Mouse (Mus musculus) B cell, adult 2 months (primary cell): ENCODE measurements around the gene Bcl9l.

Experiments
- DNase-seq, 2 experiments: peaks; one replicate each; pipeline ENCODE4 v3.0.0; 2022

Gene Bcl9l

GRCm38 (mm10) chr9:44498421-44499355, 16.1 kb downstream of the Bcl9l start:
- peak; percentile 56 for DNase-seq

GRCm38 (mm10) chr9:44499356-44500162, 16.9 kb downstream of the Bcl9l start:
- DNase-seq, result no peak

- no peak for DNase-seq
Measured at GRCm38 (mm10) chr9:44500163-44500533, 17.5 kb downstream of the Bcl9l start.

- DNase-seq, result no peak
Measured at GRCm38 (mm10) chr9:44500638-44501175, 18.1 kb downstream of the Bcl9l start.

GRCm38 (mm10) chr9:44501206-44501879, 18.7 kb downstream of the Bcl9l start:
- no peak for DNase-seq

GRCm38 (mm10) chr9:44502006-44502405, 19.4 kb downstream of the Bcl9l start:
- DNase-seq, result peak; percentile 91 to 92

- DNase-seq, result no peak
Measured at GRCm38 (mm10) chr9:44504893-44505823, 22.5 kb downstream of the Bcl9l start.

- DNase-seq, result no peak
Measured at GRCm38 (mm10) chr9:44505824-44506467, 23.3 kb downstream of the Bcl9l start.

GRCm38 (mm10) chr9:44506566-44506965, 23.9 kb downstream of the Bcl9l start:
- no peak for DNase-seq

GRCm38 (mm10) chr9:44507345-44507744, 24.7 kb downstream of the Bcl9l start:
- DNase-seq, result no peak

GRCm38 (mm10) chr9:44508124-44508619, 25.5 kb downstream of the Bcl9l start:
- no peak for DNase-seq

GRCm38 (mm10) chr9:44508721-44509486, 26.3 kb downstream of the Bcl9l start:
- no peak for DNase-seq

- peak; percentile 85 to 88 for DNase-seq
Measured at GRCm38 (mm10) chr9:44509487-44510354, 27.1 kb downstream of the Bcl9l start.

GRCm38 (mm10) chr9:44510355-44510871, 27.8 kb downstream of the Bcl9l start:
- no peak for DNase-seq

GRCm38 (mm10) chr9:44510872-44511601, 28.4 kb downstream of the Bcl9l start:
- peak; percentile 58 to 59 for DNase-seq

GRCm38 (mm10) chr9:44511935-44512716, 29.5 kb downstream of the Bcl9l start:
- peak; percentile 79 to 81 for DNase-seq

GRCm38 (mm10) chr9:44512717-44513003, 30.0 kb downstream of the Bcl9l start:
- peak in 1 of 2 experiments; percentile 2 for DNase-seq

- no peak for DNase-seq
Measured at GRCm38 (mm10) chr9:44513121-44513520, 30.5 kb downstream of the Bcl9l start.
